Mouse (Mus musculus): Measurements from ENCODE around the gene Stip1. TPM values are rescaled to one million over a fixed set of nuclear protein-coding genes. Genes with fewer than 3 reads are reported as not detected.
"Not testable (repeated sequence)": the region's sequence is repeated elsewhere in the genome, so short reads cannot be mapped to it uniquely, and the experiment has no call there.

Gene Stip1
- total RNA-seq, 2 experiments from 2014 or later = 284 to 378 TPM

GRCm38 (mm10) chr19:7017541-7018457 lies 22.0 kb downstream of the Stip1 start:
- no peak for DNase-seq (ENCODE audit: low spot score in 2 of 2)

- DNase-seq (ENCODE audit: low spot score in 2 of 2) = no peak
Measured at GRCm38 (mm10) chr19:7014481-7015135, 25.2 kb downstream of the Stip1 start.

DNA sequence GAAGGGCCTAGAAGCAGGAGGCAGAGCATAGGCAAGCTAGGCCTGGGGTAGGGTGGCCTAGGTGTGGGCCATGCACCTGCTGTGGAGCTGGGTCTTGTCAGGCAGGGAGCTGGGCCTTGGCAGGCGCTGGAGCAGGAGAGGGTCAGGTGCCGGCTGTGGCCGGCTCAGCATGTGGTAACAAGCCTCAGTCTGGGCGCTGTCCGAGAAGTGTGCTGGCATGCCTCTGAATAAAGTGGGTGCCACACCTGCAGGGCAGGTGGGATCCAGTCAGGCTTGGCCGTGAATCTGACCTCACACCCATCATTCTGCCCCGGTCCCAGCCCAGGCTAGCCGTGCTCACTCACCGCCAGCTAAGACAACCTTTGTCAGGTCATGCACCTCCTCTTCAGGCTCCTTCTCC lies 25.8 kb downstream of the Stip1 start:
- no peak for DNase-seq (ENCODE audit: low spot score in 2 of 2)

DNA sequence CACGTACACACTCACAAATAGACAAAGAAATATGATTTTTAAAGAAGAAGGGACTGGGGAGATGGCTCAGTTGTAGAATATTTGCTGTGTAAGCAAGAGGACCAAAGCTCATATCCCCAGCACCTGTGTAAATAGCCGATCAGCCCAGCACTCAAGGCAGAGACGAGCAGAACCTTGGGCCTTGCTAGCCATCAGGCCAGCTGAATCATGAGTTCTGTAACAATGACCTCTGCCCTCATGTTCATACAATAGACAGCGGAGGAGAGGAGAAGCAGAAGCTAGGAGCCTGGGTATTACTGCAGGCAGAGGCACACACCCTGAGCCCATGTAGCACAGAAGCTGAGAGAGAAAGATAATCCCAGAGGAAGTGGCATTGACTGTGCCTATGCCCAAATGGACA lies 27.3 kb downstream of the Stip1 start:
- no peak for DNase-seq (ENCODE audit: low spot score in 2 of 2)

DNA sequence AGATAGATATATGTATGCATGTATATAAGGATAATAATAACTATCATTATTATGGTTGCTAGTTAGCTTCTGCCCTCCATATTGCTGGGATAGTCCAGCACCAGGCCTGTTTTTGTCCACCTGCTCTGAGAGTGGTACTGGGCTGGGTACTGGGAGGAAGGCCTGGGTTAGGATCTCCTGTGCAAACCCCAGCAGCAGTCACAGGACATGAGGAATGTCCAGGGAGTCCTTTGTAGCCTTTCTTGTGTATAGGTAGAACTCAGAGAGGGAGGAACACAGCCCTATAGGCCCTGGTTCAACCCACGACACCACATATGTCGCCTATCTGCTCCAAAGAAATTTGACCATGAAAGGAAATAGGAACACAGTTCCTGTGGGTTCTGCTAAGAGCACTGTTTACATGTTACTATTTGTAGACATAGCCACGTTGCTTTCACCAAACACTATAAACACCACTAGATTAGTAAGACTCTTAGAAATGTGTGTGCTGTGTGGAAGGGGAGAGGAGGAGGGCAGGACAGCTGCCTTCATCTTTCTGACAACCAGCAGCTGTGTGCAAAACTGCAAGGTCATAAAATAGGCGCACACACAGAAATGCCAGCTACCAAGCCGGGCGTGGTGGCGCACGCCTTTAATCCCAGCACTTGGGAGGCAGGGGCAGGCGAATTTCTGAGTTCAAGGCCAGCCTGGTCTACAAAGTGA lies 32.7 kb downstream of the Stip1 start:
- no peak for DNase-seq (ENCODE audit: low spot score in 2 of 2)

GRCm38 (mm10) chr19:6999360-7000063 lies 40.3 kb downstream of the Stip1 start:
- DNase-seq (ENCODE audit: low spot score in 2 of 2) = no peak

DNA sequence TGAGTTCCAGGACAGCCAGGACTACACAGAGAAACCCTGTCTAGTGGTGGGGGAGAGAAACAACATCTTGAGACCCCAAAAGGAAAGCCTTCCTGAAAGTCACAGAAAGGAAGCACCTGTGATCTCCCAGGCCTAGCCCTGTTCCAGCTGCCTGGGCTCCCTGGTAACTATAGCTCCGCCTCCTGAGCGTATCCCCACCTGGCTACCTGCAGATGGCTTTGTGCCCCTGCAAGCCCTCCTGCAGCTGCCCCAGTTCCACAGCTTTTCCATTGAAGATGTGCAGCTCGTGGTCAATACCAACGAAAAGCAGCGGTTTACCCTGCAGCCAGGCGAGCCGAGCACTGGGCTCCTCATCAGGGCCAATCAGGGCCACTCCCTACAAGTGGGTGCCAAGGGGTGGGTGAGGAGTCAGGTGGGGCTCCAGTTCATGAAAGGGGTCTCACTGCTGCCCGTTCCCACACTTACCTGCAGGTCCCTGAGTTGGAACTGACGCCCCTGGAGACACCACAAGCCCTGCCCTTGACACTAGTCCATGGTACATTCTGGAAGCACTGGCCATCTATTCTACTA lies 42.0 kb downstream of the Stip1 start:
- DNase-seq (ENCODE audit: low spot score in 2 of 2) = no peak

GRCm38 (mm10) chr19:6996006-6996405 lies 43.8 kb downstream of the Stip1 start, which contains the start of the genes Nudt22 and Trpt1:
TSS of gene Nudt22 (minus strand) at chr19:6996117.
TSS of gene Trpt1 (plus strand) at chr19:6996131.
- DNase-seq (ENCODE audit: low spot score in 2 of 2) = peak; percentile 82 to 84

DNA sequence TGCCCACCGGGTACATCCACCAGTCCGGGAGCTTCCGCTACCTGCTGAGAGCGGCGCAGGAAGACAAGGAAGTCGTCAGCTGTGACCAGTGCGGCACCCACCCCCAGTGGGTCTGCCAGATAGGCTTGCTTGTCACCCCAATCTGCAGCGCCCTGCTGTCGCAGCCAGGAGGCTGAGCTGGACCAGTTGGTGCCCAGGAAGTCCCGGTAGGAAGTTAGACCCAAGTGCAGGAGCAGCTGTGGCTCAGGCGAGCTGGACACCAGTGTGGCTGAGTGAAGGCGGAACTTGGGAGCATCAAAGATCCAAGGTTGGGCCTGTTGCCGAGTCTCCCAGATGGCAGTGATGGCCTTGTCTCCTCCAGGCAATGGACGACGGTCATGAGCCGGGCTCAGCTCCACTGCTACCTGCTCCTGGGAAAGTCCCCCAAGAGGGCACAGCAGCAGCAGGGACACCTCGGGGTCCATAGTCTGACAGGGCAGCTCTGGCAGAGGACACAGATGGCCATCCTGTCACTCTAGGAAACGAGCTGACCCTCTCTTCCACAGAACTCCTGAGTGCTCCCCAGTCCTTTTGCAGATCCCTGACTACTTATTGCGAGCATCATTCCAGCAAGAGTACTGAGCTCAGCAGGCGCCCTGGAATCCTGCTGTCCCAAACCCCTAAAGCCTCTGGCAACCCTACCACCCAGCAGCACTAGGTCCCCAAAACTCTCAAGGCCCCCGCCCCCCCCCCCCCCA lies 44.3 kb downstream of the Stip1 start:
- no peak for DNase-seq (ENCODE audit: low spot score in 2 of 2)

- no peak for DNase-seq (ENCODE audit: low spot score in 2 of 2)
Measured at GRCm38 (mm10) chr19:6994489-6994888, 45.3 kb downstream of the Stip1 start.

DNA sequence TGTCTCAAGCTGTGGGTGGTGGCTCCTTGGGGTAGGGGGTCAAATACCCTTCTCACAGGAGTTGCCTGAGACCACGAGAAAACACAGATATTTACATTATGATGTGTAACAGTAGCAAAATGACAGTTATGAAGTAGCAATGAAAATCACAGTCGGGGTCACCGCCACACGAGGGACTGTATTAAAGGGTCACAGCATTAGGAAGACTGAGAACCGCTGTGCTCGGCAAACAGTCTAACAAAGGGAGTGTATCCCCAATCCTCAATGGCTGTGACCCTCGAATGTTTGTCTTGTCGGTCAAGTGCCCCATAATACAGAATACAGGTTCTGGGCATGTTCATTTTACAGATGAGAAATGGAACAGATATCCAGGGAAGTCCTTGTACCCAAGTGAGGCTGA lies 45.8 kb downstream of the Stip1 start:
- DNase-seq (ENCODE audit: low spot score in 2 of 2) = no peak

GRCm38 (mm10) chr19:6993011-6993770 lies 46.6 kb downstream of the Stip1 start:
- DNase-seq (ENCODE audit: low spot score in 2 of 2) = no peak

- DNase-seq (ENCODE audit: low spot score in 2 of 2) = peak; percentile 90 to 91
Measured at GRCm38 (mm10) chr19:6992011-6992858, 47.5 kb downstream of the Stip1 start, which contains the start of gene Dnajc4. TSS of gene Dnajc4 (minus strand) at chr19:6992572.

DNA sequence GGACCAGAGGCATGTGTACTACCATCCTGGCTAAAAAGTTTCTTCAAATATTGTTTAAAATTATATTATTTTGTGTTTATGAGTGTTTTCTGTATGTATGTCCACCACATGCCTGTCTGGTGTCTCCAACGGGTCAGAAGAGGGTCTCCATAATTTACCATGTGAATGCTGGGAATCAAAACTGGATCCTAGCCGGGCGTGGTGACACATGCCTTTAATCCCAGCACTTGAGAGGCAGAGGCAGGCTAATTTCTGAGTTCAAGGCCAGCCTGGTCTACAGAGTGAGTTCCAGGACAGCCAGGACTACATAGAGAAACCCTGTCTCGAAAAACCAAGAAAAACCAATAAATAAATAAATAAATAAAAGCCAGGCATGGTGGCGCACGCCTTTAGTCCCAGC lies 48.6 kb downstream of the Stip1 start:
- not testable (repeated sequence) for DNase-seq (ENCODE audit: low spot score in 2 of 2)

GRCm38 (mm10) chr19:6990712-6991111 lies 49.1 kb downstream of the Stip1 start:
- no peak for DNase-seq (ENCODE audit: low spot score in 2 of 2)

GRCm38 (mm10) chr19:6989251-6989650 lies 50.5 kb downstream of the Stip1 start:
- no peak for DNase-seq (ENCODE audit: low spot score in 2 of 2)

- no peak for DNase-seq (ENCODE audit: low spot score in 2 of 2)
Measured at GRCm38 (mm10) chr19:6987904-6988285, 51.9 kb downstream of the Stip1 start.
